Mouse (Mus musculus): ENCODE data around the gene Angel1.

GRCm38 (mm10) chr12:86767868-86768631 is 41.8 kb upstream of the Angel1 start:
- TF ChIP-seq CTCF (IDR thresholded peaks at IDR 0.05; ENCODE audit: control insufficient read depth, insufficient read depth, insufficient read length) (peak; percentile 45), MAX (IDR thresholded peaks at IDR 0.05) (no peak), MYOG (IDR thresholded peaks at IDR 0.05; ENCODE audit: control insufficient read depth, extremely low read depth, insufficient read length) (no peak), FOSL1 (IDR thresholded peaks at IDR 0.05; ENCODE audit: insufficient read depth, low read length, poor library complexity, severe bottlenecking) (no peak), USF1 (IDR thresholded peaks at IDR 0.05; ENCODE audit: low read depth) (no peak), MYOD1 (IDR thresholded peaks at IDR 0.05; ENCODE audit: control insufficient read depth, insufficient read length, low read depth) (no peak), CEBPB (IDR thresholded peaks at IDR 0.05; ENCODE audit: low read depth) (no peak)

Data from C2C12 (cell line).